Mouse (Mus musculus): ENCODE data around the gene Pga5. TPM values are rescaled to one million over a fixed set of nuclear protein-coding genes. Genes with fewer than 3 reads are reported as not detected.

Pga5 gene
- total and polyA plus RNA-seq, 3 experiments = 0.08 TPM; not detected in 2

DNA sequence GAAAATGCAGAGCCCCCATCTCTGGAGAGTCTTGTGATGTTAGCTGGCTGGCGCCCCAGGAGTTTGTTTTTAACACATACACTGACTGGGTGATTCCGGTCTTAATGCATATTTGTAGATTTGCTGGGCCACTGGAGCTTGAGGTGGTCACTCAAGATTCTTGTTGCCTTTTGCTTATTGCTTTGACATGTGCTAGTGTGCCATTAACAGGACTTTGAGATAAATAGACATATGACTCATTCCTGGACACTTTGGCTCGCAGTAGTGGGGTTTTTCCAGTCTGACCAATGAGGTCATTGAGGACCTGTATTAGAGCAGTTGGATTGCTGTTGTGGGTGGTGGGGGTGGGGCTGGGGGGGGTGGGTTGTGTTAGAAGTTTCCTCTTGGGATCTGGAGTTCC, 12.5 kb upstream of the Pga5 start (continued):
- TF ChIP-seq MAFK (IDR thresholded peaks at IDR 0.05; ENCODE audit: insufficient replicate concordance, low read length) (no peak), UBTF (IDR thresholded peaks at IDR 0.05; ENCODE audit: low read depth, low read length) (no peak), HCFC1 (IDR thresholded peaks at IDR 0.05; ENCODE audit: low read depth, low read length) (no peak), GABPA (IDR thresholded peaks at IDR 0.05; ENCODE audit: insufficient replicate concordance, low read depth, low read length) (no peak), ZMIZ1 (IDR thresholded peaks at IDR 0.05; ENCODE audit: low read depth, low read length) (no peak), NRF1 (IDR thresholded peaks at IDR 0.05; ENCODE audit: low read depth, low read length) (no peak), ETS1 (conservative IDR thresholded peaks at IDR 0.05; ENCODE audit: low read depth, low read length) (peak; percentile 79), MXI1 (IDR thresholded peaks at IDR 0.05; ENCODE audit: low read depth, low read length) (peak; percentile 83), SMC3 (IDR thresholded peaks at IDR 0.05; ENCODE audit: low read depth, low read length) (no peak), MYC (IDR thresholded peaks at IDR 0.05; ENCODE audit: low read depth, low read length) (peak; percentile 84), CHD1 (IDR thresholded peaks at IDR 0.05; ENCODE audit: low read depth, low read length) (no peak), PAX5 (IDR thresholded peaks at IDR 0.05; ENCODE audit: low read length) (no peak), POLR2AphosphoS2 (IDR thresholded peaks at IDR 0.05; ENCODE audit: low read depth, low read length) (no peak), RAD21 (IDR thresholded peaks at IDR 0.05; ENCODE audit: low read depth, low read length) (no peak), USF1 (IDR thresholded peaks at IDR 0.05; ENCODE audit: low read depth, low read length) (no peak)

DNA sequence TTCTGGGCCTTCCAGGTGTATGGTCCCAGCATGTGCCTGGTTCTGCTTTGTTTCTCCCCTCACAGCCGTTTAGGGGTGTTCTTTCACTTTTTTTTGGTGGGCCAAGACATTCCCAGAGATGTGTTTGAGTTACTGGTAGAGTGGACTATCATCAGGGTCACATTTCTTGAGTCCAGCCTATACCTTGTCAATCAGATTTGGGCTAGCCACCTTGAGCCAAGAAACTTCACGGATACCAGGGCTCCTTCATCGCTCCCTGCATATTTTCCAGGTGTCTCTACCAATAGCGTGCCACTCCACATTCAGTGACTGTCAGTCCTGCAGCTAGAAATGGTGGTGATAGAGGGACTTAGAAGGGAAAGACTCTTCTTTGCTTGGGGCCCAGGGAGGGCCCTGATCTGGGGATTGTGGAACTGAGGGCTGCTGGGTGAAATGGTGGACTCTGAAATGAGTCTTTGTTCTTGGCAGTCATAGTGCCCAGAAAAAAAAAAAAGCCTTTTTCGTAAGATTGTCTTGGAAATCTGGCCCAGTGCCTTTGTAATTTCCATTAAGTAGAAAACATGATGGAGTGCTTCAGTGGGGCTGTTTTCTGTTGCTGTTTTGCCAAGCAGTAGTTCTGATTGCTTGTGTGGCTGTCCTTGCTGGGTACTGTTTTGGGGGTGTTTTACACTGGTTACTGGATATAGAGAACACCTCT, 11.7 kb upstream of the Pga5 start:
- Histone ChIP-seq H3K9me3 (replicated peaks; ENCODE audit: low read length) (no peaks in the 10 kb centered on the region), H3K79me2 (replicated peaks; ENCODE audit: control insufficient read depth, extremely low read depth, insufficient read depth, poor library complexity, severe bottlenecking) (peaks cover 42% of the 10 kb centered on the region), H3K27ac (ENCODE audit: insufficient read depth, low read depth) (peak overlapping the region; percentile 92), H3K27me3 (replicated peaks) (peaks cover 2% of the 10 kb centered on the region), H3K9ac (ENCODE audit: insufficient read depth, low read depth) (peak overlapping the region; percentile 73), H3K36me3 (replicated peaks in 1 of 2; ENCODE audit: control insufficient read depth in 1 of 2, insufficient read depth in 1 of 2, low read length in 1 of 2) (peaks cover 0 to 9% of the 10 kb centered on the region in 2 experiments), H3K4me2 (ENCODE audit: insufficient read depth, low read depth, poor library complexity, severe bottlenecking) (peak overlapping the region; percentile 80), H3K4me1 (ENCODE audit: control insufficient read depth in 1 of 2, insufficient read depth in 2 of 2) (peaks cover 32 to 54% of the 10 kb centered on the region in 2 experiments), H3K4me3 (replicated peaks in 1 of 3; ENCODE audit: low read depth in 2 of 3, low read length in 2 of 3, poor library complexity in 1 of 3) (peak overlapping the region; percentile 79 to 87 (median 81))
- dilution Hi-C loops (cut with MboI; ENCODE audit: extremely low pct_ligation_motif_present, extremely low pct_unique_long_range_greater_than_20kb, low sequenced_read_pairs) (no loop called here), in situ Hi-C loops (cut with MboI; ENCODE audit: low pct_ligation_motif_present, low pct_unique_long_range_greater_than_20kb, low sequenced_read_pairs) (no loop called here)
- no peak for DNase-seq (ENCODE audit: extremely low read depth)
- TF ChIP-seq ELF1 (IDR thresholded peaks at IDR 0.05; ENCODE audit: low read depth, low read length) (no peak), ZNF384 (IDR thresholded peaks at IDR 0.05; ENCODE audit: low read depth, low read length) (peak; percentile 38; the same call in 1 of the 2 replicates), HCFC1 (IDR thresholded peaks at IDR 0.05; ENCODE audit: low read depth, low read length) (no peak; the same call in 1 of the 2 replicates), JUN (IDR thresholded peaks at IDR 0.05; ENCODE audit: insufficient read depth, low read depth, low read length) (no peak), KAT2A (IDR thresholded peaks at IDR 0.05; ENCODE audit: insufficient replicate concordance, low read length) (no peak), RCOR1 (conservative IDR thresholded peaks at IDR 0.05; ENCODE audit: low read depth, low read length) (no peak), MEF2A (IDR thresholded peaks at IDR 0.05; ENCODE audit: borderline replicate concordance, low read depth, low read length) (no peak), ZMIZ1 (IDR thresholded peaks at IDR 0.05; ENCODE audit: low read depth, low read length) (0 out of 2 replicates have a peak, but pooled peaks have one; percentile 31), ETS1 (conservative IDR thresholded peaks at IDR 0.05; ENCODE audit: low read depth, low read length) (no peak), CHD2 (IDR thresholded peaks at IDR 0.05; ENCODE audit: low read length) (no peak), TCF12 (IDR thresholded peaks at IDR 0.05; ENCODE audit: low read depth, low read length) (no peak)

Measured in CH12.LX (cell line).